Mouse (Mus musculus) thymus, postnatal 10 days (tissue): ENCODE results near the gene Bbs10.

Source experiments
- DNase-seq, 2 experiments: peaks; one replicate each; pipeline ENCODE4 v3.0.0; 2021; ENCODE audit warnings: low spot score in 2 of 2

Gene Bbs10

GRCm38 (mm10) chr10:111320579-111320978 is 22.1 kb downstream of the Bbs10 start:
- no peak for DNase-seq

- no peak for DNase-seq
These were observed 29.5 kb downstream of the Bbs10 start for GRCm38 (mm10) chr10:111327957-111328356.

- DNase-seq = no peak
These were observed 30.8 kb downstream of the Bbs10 start for GRCm38 (mm10) chr10:111329326-111329725.

GRCm38 (mm10) chr10:111334902-111335301 is 36.4 kb downstream of the Bbs10 start:
- no peak for DNase-seq

- no peak for DNase-seq
These were observed 37.3 kb downstream of the Bbs10 start for GRCm38 (mm10) chr10:111335517-111336352.

GRCm38 (mm10) chr10:111336353-111336713 is 37.9 kb downstream of the Bbs10 start:
- DNase-seq = no peak

- DNase-seq = no peak
These were observed 40.8 kb downstream of the Bbs10 start for GRCm38 (mm10) chr10:111339296-111339695.

GRCm38 (mm10) chr10:111341761-111342160 is 43.3 kb downstream of the Bbs10 start:
- no peak for DNase-seq

GRCm38 (mm10) chr10:111343555-111343954 is 45.1 kb downstream of the Bbs10 start:
- no peak for DNase-seq

- DNase-seq = no peak
These were observed 49.8 kb downstream of the Bbs10 start for GRCm38 (mm10) chr10:111348263-111348662.
